Mouse (Mus musculus) layer of hippocampus, adult 2 months (tissue): ENCODE data around the gene Gm17428. TPM values are rescaled to one million over a fixed set of nuclear protein-coding genes. Genes with fewer than 3 reads are reported as not detected.
"Not testable (repeated sequence)": the region's sequence is repeated elsewhere in the genome, so short reads cannot be mapped to it uniquely, and the experiment has no call there.

Source experiments
- DNase-seq, 2 experiments: peaks; one replicate each; pipeline ENCODE4 v3.0.0; 2022; ENCODE audit warnings: low spot score in 2 of 2
- H3K27ac ChIP-seq: fragments of 200-600 bp; 2 replicates; pipeline ENCODE4 v1.8.1; 2022
- H3K4me3 ChIP-seq: fragments of 200-600 bp; 2 replicates; pipeline ENCODE4 v1.8.1; 2022; ENCODE audit warnings: mild to moderate bottlenecking
- CTCF ChIP-seq: fragments of 200-600 bp; conservative IDR thresholded peaks from 2 replicates; pipeline ENCODE4 v1.8.1; 2022; ENCODE audit warnings: antibody characterized with exemption, mild to moderate bottlenecking, moderate library complexity
- total RNA-seq, 2 experiments: library from RNA; stranded (reverse); gene quantifications; 2 replicates each; pipeline ENCODE4 v1.2.3; 2021

The Gm17428 gene
- total RNA-seq, 2 experiments from 2014 or later: not detected

DNA sequence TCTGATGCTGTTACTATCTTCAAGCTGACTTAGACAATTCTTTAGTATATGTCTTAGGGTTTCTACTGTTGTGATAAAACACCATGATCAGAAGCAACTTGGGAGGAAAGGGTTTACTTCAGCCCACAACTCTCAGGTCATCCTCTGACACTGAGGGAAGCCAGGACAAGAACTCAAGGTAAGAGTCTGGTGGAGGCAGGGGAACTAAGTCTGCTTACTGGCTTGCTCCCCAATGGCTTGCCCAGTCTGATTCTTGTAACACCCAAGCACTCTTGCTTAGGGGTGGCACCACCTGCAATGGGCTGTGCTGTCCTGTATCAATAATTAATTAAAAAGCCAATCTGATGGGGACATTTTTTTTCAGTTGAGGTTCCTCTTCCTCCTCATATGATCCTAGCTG, 21.9 kb downstream of the Gm17428 start:
- no peak for DNase-seq
- Histone ChIP-seq H3K27ac (no peak overlapping the region), H3K4me3 (no peak overlapping the region)
- no peak for TF ChIP-seq CTCF

DNA sequence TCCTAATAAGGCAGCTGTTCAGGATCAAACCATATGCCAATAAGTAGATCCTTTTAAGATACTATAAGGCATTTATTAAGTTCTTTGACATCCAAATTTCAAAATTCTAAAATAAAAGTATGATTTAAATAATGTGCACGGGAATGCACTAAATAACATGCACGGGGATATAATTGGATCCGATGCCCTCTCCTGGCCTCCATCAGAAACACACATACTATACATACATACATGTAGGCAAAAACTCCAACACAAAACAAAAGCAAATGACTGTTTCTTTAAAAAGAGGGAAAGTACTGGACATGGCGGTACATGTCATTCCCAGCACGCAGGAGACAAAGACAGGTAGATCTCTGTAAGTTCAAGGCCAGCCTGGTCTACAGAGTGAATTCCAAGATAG, 23.1 kb downstream of the Gm17428 start:
- peak; percentile 64 for TF ChIP-seq CTCF
- not testable (repeated sequence) for H3K27ac ChIP-seq, DNase-seq, H3K4me3 ChIP-seq

DNA sequence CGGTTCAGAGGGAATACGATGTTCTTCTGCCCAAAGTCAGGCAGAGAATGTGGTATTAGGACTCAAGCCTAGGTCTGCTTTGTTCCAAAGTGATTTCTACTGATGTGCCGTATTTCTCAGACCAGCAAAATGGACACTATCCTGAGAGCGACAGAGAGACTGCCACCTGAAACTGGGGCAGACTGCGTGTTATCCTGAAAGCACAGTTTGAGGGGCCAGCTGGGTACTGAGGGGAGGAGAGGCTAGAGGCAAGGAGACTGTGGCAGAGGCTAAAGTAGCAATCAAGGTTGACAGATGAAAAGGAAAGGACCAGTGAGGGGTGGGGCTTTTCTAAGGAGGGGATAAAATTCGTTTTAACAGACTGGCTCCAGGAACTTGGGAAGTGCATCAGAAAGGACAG, 24.1 kb downstream of the Gm17428 start:
- Histone ChIP-seq H3K27ac (no peak overlapping the region), H3K4me3 (no peak overlapping the region)
- TF ChIP-seq CTCF: no peak
- no peak for DNase-seq

DNA sequence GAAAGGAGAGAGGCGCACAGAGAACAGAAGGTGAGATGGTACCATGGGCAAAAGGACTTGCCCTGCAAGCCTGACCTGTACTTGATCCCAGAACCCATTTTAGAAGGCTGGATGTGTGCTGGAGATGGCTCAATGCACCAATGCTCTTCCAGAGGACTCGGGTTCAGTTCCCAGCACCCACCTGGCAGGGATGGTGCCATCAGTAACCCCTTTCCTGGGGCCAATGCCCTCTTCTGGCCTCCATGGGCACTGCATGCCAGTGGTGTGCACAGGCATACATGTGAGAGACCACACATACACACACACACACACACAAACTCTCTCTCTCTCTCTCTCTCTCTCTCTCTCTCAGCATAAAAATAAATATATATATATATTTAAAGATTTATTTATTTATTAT, 24.7 kb downstream of the Gm17428 start:
- no peak for DNase-seq
- Histone ChIP-seq H3K27ac (no peak overlapping the region), H3K4me3 (no peak overlapping the region)
- TF ChIP-seq CTCF: peak; percentile 34

DNA sequence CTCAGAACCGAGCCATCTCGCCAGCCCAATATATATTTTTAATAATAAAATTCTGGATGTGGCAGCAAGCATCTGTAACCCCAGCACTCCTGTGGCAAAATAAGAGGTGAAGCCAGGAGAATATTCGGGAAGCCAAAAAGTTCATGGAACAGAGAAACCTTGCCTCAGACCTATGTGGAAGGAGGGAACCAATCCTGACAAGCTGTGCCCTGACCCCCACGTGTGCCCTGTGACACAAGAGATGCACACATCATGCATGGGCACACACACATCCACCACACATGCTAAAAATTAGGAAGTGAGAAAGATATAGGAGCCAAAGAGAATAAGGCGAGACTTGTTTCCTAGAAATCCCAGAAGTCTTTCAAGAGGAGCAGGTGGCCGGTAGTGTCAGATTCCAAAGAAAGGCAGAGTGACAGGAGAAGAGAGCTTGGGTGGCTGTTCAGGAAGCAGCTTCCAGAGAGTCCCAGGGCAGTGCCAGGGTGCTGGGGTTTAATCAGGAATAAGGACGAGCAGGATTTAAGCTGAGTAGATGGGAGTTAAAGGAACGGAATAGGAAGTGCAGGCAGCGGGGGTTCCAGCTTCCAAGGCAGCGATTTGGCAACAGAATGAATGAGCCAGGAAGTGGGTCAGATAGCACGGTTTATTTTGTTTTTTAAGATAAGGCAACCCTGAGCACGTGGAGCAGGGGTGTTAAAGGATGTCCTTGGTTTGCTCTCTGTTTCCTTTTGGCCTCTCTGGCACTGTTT, 25.4 kb downstream of the Gm17428 start:
- H3K27ac ChIP-seq: no peak overlapping the region
- TF ChIP-seq CTCF: no peak
- H3K4me3 ChIP-seq: no peak overlapping the region
- no peak for DNase-seq

DNA sequence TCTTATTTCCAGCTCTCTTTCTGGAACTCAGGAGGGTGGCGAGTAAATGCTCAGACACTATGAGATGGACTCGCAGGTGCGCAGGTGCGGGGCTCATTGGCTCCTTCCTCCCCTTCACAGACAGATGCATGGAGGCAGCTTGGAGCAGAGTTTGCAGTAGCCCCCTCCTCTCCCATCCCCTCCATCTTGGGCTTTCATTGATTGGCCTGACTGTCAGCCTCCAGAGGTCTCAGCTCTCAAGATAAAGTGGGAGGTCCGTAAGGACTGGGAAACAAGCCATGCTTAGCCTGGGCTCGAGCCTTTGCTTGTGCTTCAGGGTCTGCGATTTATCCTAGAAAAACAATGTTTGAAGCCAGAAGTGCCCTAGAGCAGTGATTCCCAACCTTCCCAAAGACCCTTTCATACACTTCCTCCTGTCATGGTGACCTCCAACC, 26.0 kb downstream of the Gm17428 start:
- Histone ChIP-seq H3K4me3 (no peak overlapping the region), H3K27ac (no peak overlapping the region)
- no peak for TF ChIP-seq CTCF
- DNase-seq: no peak

DNA sequence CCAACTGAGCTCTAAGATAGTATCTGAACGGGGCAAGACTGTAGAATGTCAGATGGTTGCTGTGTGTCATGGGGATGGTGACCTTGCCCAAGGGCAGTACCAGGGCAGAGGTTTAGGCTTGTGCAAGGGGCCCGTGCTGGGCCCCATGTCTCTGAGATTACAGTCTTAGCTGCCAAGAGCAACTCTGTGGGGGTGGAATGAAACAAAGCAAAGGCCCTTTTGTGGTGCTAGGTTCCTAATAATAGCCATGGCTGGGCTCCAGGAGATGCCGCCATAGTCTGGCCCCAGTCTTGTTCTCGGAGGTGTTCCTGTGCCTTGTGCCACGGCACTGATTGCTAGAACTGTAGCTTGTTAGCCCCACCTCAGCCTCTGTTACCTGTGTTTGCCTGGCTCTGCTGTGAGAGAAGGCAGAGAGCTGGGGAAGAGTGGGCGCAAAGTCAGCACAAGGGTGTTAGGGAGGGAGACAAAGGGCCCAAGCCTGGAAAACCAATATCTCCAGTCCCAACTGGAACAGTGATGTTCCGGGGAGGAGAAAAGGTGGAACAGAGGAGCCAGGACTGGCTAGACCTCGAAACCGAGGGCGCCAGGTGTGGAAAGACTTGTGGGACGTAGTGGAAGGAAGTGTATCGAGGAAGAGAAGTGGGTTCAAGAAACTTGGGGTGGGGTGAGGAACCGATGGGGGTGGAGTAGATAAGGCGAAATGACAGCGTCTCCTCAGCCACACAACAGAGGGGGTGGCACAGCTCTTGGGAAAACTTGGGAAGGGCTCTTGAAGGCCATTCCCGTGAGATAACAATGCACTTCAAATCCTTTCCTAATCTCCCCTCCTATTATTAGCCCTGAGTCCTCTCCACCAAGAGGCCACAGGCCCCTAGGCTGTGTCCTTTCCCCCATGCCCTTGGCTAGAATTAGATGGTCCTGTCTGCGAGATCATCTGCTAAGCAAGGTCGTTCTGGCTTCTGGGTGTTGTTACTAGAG, 27.4 kb downstream of the Gm17428 start:
- Histone ChIP-seq H3K4me3 (no peak overlapping the region), H3K27ac (peak overlapping the region; percentile 43; the same call in 1 of the 2 replicates)
- DNase-seq: no peak
- TF ChIP-seq CTCF: no peak

DNA sequence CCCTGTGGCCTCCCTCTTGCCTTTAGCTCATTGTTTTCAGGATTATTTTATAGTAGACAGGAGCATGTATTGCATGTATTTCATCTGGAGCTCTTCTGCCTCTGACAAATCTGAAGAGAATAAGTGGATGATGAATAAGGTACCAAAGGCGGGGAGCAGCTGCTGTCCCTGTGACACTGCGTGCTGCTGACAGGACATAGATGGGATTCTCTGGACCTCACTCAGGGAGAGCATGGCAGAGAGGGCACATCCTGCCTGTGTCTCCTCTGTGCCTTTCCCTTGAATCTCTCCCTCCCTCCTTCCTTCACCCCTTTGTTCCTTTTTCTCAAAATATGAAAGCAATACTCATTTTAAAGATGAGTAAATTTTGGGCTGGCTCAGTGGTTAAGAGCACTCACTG, 28.8 kb downstream of the Gm17428 start:
- H3K4me3 ChIP-seq: no peak overlapping the region
- no peak overlapping the region for H3K27ac ChIP-seq
- TF ChIP-seq CTCF: no peak
- no peak for DNase-seq

DNA sequence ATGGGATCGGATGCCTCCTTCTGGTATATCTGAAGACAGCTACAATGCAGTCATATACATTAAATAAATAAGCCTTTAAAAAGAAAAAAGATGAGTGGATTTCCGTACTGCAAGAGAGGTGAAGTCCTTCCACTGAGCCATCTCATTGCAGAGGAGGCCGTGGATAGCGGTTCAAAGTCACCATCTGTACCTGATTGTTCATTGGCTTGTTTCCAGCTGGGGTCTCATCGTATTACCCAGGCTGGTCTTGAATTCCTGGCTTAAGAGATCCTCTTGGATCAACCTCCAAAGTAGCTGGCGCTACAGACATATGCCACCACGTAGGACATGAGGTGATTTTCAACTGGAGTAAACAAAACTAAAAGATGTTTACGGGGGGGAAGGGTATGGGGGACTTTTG, 29.2 kb downstream of the Gm17428 start:
- no peak for TF ChIP-seq CTCF
- H3K4me3 ChIP-seq: no peak overlapping the region
- H3K27ac ChIP-seq: no peak overlapping the region
- DNase-seq: no peak

DNA sequence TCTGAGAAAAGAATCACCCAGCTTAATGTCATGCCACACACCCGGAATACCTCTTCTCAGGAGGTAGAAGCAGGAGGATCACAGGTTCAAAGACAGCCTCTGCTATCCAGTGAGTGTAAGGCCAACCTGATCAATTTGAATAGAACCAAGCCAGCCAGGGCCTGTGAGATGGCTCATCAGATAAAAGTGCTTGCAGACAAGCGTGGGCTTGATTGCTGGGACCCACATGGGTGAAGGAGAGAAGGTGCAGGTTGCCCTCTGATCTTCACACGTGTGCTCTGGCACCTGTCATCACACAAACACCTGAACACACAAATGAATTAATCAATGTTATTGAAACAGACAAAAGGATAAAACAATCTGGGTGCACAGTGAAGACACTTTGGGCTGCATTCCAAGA, 29.8 kb downstream of the Gm17428 start:
- H3K4me3 ChIP-seq: no peak overlapping the region
- DNase-seq: no peak
- no peak for TF ChIP-seq CTCF
- no peak overlapping the region for H3K27ac ChIP-seq

DNA sequence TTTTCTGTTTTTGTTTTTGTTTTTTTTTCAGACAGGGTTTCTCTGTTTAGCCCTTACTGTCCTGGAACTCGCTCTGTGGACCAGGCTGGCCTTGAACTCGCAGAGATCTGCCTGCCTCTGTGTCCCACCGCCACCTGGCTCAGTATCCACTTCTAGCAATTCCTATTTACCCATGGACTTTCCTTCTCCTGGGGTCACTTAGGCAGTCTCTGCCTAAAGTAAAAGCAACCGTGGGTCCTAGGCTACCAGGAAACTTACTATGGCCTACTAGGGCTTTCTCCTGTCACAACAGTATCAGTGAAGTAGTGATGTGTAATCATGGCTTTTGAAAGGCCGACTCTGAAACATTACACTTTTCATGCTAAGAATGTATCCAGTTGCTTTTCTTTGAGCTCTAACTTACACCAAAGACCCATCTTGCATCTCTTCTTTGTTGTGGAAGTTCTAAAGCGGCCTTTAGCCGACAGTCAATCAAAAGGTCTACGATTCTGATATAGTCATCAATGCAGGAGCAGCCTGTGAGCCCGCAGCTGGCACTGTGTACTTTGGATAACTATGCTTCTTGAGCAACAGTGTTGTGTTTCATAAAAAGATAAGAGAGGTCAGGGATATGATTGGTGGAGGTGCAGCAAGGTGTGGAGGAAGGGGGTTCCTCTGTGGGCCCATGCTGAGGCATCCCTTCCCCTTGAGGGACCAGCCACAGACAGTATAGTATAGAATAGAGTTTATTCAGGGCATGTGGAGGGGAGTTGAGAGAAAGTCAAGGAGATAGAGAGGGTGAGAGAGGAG, 30.6 kb downstream of the Gm17428 start:
- TF ChIP-seq CTCF: no peak
- no peak for DNase-seq
- no peak overlapping the region for H3K4me3 ChIP-seq
- H3K27ac ChIP-seq: no peak overlapping the region

DNA sequence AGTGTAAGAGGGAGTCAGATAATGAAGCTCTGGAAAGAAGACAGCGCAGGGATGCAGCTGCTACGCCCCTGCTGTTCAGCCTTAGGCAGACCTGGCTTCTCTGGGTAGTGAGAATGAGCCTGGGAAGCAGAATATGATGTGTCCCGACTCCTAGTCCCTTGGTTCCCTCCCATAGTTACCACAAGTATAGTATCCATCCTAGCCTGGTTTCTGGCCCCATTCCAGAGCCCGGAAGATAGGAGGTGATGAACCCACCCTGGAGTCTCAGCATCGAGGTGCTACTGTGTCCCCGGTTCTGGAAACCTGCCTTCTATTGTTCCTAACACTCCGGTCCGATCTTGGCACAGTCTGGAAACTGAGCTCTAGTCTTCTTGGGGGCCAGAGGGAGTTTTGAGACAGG, 31.7 kb downstream of the Gm17428 start:
- no peak for DNase-seq
- no peak overlapping the region for H3K4me3 ChIP-seq
- TF ChIP-seq CTCF: 0 out of 2 replicates have a peak, but pooled peaks have one; percentile 9

DNA sequence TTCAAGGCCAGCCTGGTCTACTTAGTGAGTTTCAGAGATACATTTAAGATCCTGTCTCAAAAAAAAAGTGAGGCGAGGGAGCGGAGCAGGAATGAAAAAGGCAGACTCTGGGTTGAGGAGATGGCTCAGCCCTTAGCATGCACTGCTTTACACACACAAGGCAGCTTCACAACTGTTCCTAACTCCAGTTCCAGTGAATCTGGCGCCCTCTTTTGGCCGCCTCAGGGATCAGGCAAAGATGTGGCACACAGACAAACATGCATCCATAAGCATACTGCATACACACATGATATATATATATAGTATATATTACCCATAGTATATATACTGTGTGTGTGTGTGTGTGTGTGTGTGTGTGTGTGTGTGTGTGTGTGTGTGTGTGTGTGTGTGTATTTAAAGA, 34.4 kb downstream of the Gm17428 start:
- DNase-seq: no peak
- Histone ChIP-seq H3K4me3 (no peak overlapping the region), H3K27ac (no peak overlapping the region)
- peak; percentile 56 for TF ChIP-seq CTCF

More for the DNA sequence above, 31.7 kb downstream of the Gm17428 start:
- H3K27ac ChIP-seq: no peak overlapping the region
